Mouse (Mus musculus) heart, embryonic 11.5 days (tissue): Measurements from ENCODE around the gene Fzd5. TPM values are rescaled to one million over a fixed set of nuclear protein-coding genes. Genes with fewer than 3 reads are reported as not detected.

Source experiments
- ATAC-seq: fragments of 200-750 bp; cut with Nextera tagmentation; replicated peaks from 2 replicates; pipeline ENCODE4 v1.8.0; 2017; ENCODE audit warnings: moderate library complexity; ENCODE audit not compliant: insufficient number of reproducible peaks, low FRiP score, low TSS enrichment
- H3K27ac ChIP-seq: fragments of 300-500 bp; sonication (generic); 2 replicates; pipeline ENCODE4 v1.5.1; 2014; ENCODE audit warnings: mild to moderate bottlenecking, low read depth, low read length
- H3K27me3 ChIP-seq: fragments of 300-500 bp; sonication (generic); 2 replicates; pipeline ENCODE4 v1.6.1; 2014; ENCODE audit warnings: mild to moderate bottlenecking, low read length, mixed read lengths; ENCODE audit not compliant: control insufficient read depth, insufficient read depth
- H3K36me3 ChIP-seq: fragments of 300-500 bp; sonication (generic); 2 replicates; pipeline ENCODE4 v1.6.1; 2014; ENCODE audit warnings: mild to moderate bottlenecking, low read length, moderate library complexity, mixed read lengths; ENCODE audit not compliant: control insufficient read depth, insufficient read depth
- H3K4me1 ChIP-seq: fragments of 300-500 bp; sonication (generic); 2 replicates; pipeline ENCODE4 v1.6.1; 2014; ENCODE audit warnings: low read length; ENCODE audit not compliant: control insufficient read depth, insufficient read depth
- H3K4me2 ChIP-seq: fragments of 300-500 bp; sonication (generic); 2 replicates; pipeline ENCODE4 v1.6.1; 2014; ENCODE audit warnings: mild to moderate bottlenecking, moderate library complexity
- H3K4me3 ChIP-seq: fragments of 300-500 bp; sonication (generic); 2 replicates; pipeline ENCODE4 v1.5.1; 2014; ENCODE audit warnings: low read depth, low read length
- H3K9ac ChIP-seq: fragments of 300-500 bp; sonication (generic); 2 replicates; pipeline ENCODE4 v1.6.1; 2014; ENCODE audit warnings: mild to moderate bottlenecking, low read depth, low read length, moderate library complexity
- H3K9me3 ChIP-seq: fragments of 300-500 bp; sonication (generic); replicated peaks from 2 replicates; pipeline ENCODE4 v1.6.1; 2016; ENCODE audit warnings: low read length; ENCODE audit not compliant: control insufficient read depth
- WGBS: fragments of 180-500 bp; shearing (Covaris S2); extraction: QIAGEN DNeasy Blood & Tissue Kit; methylation state at CpG from one replicate; pipeline ENCODE4 v1.1.7; 2014; ENCODE audit not compliant: insufficient replicate concordance; 5-methylcytosine and 5-hydroxymethylcytosine counted together
- polyA plus RNA-seq: library from polyadenylated mRNA; unstranded; fragments of >200 nt; fragmentation: Nextera tagmentation; extraction: Ambion mirVana; gene quantifications from 2 replicates; pipeline ENCODE4 v1.2.1, GENCODE M21; 2014

Gene Fzd5
- polyA plus RNA-seq, 1 experiment from 2014 or later, result 2.2 TPM

DNA sequence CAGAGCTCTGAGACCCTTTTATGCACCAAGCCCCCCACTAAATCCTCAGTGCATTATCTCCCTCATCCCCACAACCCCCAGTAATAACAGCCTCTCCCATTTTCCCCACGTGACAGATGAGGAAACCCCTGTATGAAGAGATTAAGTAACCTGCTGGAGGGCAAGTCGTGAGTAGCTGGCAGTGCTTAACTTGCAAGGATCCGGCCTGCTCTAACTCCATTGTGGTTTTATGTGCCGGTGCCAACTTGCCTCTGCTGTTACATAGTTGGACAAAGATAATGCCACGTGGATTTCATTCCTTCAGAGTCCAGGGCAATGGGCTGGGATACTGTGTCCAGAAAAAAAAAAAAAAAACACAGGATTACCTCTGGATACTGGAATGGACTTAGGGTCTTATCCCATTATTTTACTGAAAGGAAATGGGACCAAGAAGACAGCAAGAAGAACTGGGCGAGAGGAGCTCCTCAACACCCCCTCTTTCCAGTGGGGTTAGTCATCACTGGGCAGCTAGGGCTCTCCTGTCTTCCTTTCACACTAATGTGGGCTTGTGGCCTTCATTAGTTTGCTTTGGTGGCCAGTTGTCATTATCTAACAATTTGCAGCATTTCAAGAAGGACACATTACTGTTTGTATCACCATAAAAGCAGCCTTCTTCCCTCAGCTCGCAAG, 18.6 kb upstream of the Fzd5 start:
- Histone ChIP-seq H3K27ac (no peak overlapping the region), H3K9ac (no peak overlapping the region), H3K9me3 (no peaks in the 10 kb centered on the region), H3K4me1 (no peaks in the 10 kb centered on the region; the same call in 1 of the 2 replicates), H3K4me2 (peak overlapping the region; percentile 8; the same call in 1 of the 2 replicates), H3K4me3 (no peak overlapping the region), H3K36me3 (no peaks in the 10 kb centered on the region), H3K27me3 (no peaks in the 10 kb centered on the region)
- ATAC-seq, result no peak
- 63% methylated on average over 7 of the region's 7 CpGs for WGBS

DNA sequence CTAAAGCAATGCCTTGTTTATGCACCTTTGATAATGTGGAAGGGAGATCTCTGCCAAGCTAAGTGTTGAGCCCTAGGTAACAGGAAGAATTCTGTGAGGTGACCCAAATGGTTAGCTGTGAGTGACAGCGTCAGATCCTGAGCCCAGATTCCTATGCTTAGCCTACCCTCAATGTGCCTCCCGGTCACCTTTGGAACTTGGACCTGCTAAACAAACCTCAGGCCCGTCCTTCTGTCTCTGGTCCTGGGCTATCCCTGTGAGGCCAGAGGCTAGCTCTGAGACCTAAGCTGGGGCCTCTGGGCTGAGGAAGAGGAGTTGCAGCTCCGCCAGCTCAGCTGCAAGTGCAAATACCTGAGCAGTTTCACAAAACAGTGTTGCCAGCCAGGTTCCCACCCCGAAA, 17.1 kb upstream of the Fzd5 start:
- no peak for ATAC-seq
- Histone ChIP-seq H3K4me3 (no peak overlapping the region), H3K9ac (no peak overlapping the region), H3K36me3 (no peaks in the 10 kb centered on the region), H3K27me3 (no peaks in the 10 kb centered on the region), H3K9me3 (no peaks in the 10 kb centered on the region), H3K4me1 (no peaks in the 10 kb centered on the region; the same call in 1 of the 2 replicates), H3K4me2 (no peak overlapping the region), H3K27ac (no peak overlapping the region)
- WGBS, result 85% methylated on average over 5 of the region's 5 CpGs

DNA sequence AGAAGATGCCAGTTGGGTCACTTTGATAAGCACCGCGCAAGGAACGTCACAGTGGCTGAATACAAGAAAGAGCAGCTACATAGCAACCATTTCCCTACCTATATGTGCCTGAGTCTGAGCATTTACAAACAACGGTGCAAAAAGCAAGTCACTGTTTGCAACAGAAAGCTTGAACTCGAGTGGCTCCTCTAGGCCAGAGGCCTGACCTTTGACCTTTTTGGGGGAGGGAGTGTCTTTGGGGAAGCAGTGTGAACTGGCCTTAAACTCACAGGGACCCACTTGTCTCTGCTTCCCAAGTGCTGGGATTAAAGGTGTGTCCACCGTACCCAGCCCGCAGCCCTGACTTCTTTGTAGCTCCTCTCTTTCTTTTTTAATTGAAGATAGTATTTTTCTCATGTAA, 16.1 kb upstream of the Fzd5 start:
- no peak overlapping the region for H3K9ac ChIP-seq
- ATAC-seq, result no peak
- H3K27me3 ChIP-seq, result no peaks in the 10 kb centered on the region
- no peak overlapping the region for H3K4me2 ChIP-seq
- no peaks in the 10 kb centered on the region for H3K36me3 ChIP-seq
- 63% methylated on average over 7 of the region's 7 CpGs for WGBS
- H3K4me3 ChIP-seq, result no peak overlapping the region
- H3K27ac ChIP-seq, result no peak overlapping the region
- H3K9me3 ChIP-seq, result no peaks in the 10 kb centered on the region
- H3K4me1 ChIP-seq, result no peaks in the 10 kb centered on the region; the same call in 1 of the 2 replicates

DNA sequence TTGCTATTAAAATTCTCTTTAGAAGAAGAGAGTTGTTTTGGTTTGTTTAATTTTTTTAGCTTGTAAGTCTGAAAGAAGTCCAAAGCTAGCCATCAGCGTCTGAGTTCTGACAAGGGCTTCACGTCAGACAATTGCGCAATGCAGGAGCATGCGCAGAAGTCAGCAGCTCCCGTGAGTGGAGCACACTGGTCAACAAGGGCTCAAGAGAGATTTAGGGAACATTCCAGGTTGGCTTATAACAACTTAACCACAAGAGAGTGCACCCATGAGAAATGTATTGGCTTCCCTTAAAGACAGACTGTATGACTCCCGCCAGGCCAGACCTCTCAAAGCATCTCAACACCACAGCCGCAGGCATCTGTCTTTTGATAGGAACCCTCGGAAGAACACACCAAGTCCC, 15.6 kb upstream of the Fzd5 start:
- Histone ChIP-seq H3K36me3 (no peaks in the 10 kb centered on the region), H3K27me3 (no peaks in the 10 kb centered on the region), H3K4me1 (no peaks in the 10 kb centered on the region; the same call in 1 of the 2 replicates), H3K27ac (no peak overlapping the region), H3K9me3 (no peaks in the 10 kb centered on the region), H3K4me2 (no peak overlapping the region), H3K9ac (no peak overlapping the region), H3K4me3 (no peak overlapping the region)
- 73% methylated on average over 8 of the region's 8 CpGs for WGBS
- no peak for ATAC-seq

DNA sequence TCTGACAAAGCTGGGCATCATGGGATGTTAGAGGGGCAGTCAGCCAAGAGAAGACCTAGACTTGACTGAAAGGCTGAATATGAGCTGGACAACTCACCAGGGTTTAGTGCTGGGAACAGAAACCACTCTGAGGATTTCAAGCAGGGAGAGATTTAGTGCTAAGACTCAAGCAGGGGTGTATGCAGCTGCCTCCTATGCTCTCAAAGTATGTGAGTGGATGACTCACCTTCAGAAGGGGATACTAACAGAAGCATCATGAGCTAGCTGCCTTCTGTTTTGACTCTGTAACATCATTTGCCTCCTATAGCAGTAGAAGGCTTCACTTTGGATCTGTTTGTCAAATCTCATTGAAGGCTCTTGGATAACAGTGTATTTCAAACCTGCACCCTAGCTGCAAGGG, 7.1 kb upstream of the Fzd5 start:
- no peaks in the 10 kb centered on the region for H3K4me1 ChIP-seq
- H3K27ac ChIP-seq, result no peak overlapping the region
- H3K9ac ChIP-seq, result no peak overlapping the region
- H3K4me2 ChIP-seq, result no peak overlapping the region
- H3K9me3 ChIP-seq, result no peaks in the 10 kb centered on the region
- H3K4me3 ChIP-seq, result no peak overlapping the region
- no peak for ATAC-seq
- H3K27me3 ChIP-seq, result no peaks in the 10 kb centered on the region
- no peaks in the 10 kb centered on the region for H3K36me3 ChIP-seq

DNA sequence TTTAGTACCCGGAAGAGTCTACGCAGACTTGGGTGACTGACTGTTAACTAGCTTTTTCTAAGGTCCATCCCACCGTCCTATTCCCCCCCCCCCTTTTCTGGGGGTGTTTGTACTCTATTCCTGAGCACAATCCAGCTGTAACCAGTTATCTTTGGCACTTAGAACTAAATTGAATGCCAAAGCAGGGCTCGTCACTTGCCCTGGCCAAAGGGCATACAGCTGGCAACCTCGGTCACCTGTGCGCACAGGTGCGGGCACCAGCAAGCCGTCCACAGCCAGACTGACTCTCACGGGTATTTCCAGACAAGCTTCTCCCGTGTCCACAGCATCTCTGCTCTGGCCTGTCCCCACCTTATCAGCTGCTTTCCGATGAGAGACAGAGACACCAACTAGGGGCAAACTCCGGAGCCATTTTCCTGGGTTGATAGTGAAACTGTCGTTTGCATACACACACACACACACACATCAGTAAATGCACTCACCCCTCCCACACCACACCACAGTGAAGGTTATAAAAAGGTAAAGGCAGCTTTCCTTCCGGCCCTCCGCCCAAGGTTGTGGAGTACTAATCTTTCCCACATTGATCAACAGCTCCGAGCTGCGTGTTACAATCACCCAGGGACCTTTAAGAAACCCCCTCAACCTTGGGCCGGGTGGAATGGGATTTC, 5.3 kb upstream of the Fzd5 start:
- 64% methylated on average over 18 of the region's 18 CpGs for WGBS

DNA sequence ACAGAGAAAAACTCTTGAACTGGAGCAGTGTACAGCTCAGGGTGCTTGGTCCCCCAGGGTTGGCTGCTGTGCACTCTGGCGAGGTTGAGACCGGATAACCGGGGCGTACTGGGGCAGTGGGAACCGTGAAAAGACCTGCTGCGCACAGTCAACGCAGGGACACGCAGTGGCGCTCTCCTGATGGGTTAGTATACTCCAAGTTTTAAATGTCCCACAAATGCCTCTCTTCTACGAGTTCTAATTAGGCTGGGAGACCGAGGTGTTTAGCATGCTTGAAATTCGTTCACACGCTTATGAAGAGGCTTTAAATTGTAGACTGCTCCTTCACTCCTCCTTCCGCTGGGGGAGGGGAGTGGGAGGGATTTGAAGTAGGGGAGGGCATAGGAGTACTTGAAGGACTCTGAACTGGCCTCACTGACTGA, 1.1 kb upstream of the Fzd5 start:
- Histone ChIP-seq H3K27me3 (peaks cover 10% of the 10 kb centered on the region), H3K4me3 (peak overlapping the region; percentile 68), H3K36me3 (no peaks in the 10 kb centered on the region), H3K9ac (peak overlapping the region; percentile 69), H3K4me2 (peak overlapping the region; percentile 93), H3K4me1 (peaks cover 17% of the 10 kb centered on the region), H3K27ac (no peak overlapping the region; the same call in 1 of the 2 replicates), H3K9me3 (no peaks in the 10 kb centered on the region)
- ATAC-seq, result no peak
- WGBS, result under 1% methylated on average over 14 of the region's 14 CpGs

More for the DNA sequence above, 5.3 kb upstream of the Fzd5 start:
- Histone ChIP-seq H3K4me1 (no peaks in the 10 kb centered on the region), H3K27me3 (no peaks in the 10 kb centered on the region), H3K27ac (no peak overlapping the region), H3K36me3 (no peaks in the 10 kb centered on the region), H3K9me3 (no peaks in the 10 kb centered on the region), H3K4me3 (no peak overlapping the region), H3K4me2 (no peak overlapping the region), H3K9ac (no peak overlapping the region)
- no peak for ATAC-seq

DNA sequence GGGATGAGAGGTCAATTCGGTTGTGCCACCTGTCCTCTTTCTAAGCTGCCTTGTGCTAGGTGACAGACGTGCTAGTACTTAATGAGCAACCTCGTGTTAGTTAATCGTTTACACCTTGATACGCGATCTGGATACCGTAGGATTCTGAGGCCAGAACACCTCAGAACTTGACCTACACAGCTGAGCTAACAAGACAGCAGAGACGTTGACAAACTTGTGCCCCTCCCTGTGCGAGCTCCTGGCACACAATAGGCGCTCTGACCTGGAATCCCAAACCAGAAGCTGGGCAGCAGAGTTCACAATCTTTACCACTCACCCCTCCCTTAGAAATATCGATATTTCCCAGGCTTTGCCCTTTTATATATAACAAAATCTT, 617 bp upstream of the Fzd5 start:
- ATAC-seq, result no peak
- WGBS, result under 1% methylated on average over 11 of the region's 11 CpGs
- H3K4me2 ChIP-seq, result peak overlapping the region; percentile 93
- peak overlapping the region; percentile 68 for H3K4me3 ChIP-seq
- H3K36me3 ChIP-seq, result no peaks in the 10 kb centered on the region
- H3K9me3 ChIP-seq, result no peaks in the 10 kb centered on the region
- H3K27ac ChIP-seq, result peak overlapping the region; percentile 63; the same call in 1 of the 2 replicates
- peak overlapping the region; percentile 69; the same call in 1 of the 2 replicates for H3K9ac ChIP-seq
- peaks cover 19% of the 10 kb centered on the region for H3K4me1 ChIP-seq
- H3K27me3 ChIP-seq, result peaks cover 13% of the 10 kb centered on the region
